Mouse (Mus musculus) MEL (cell line): ENCODE measurements around the gene Gm42674. TPM values are rescaled to one million over a fixed set of nuclear protein-coding genes. Genes with fewer than 3 reads are reported as not detected.

ENCODE experiments used
- DNase-seq: peaks from one replicate; pipeline ENCODE4 v3.0.0; 2011; ENCODE audit warnings: low read depth, low spot score
- H3K27ac ChIP-seq: 2 replicates; pipeline ENCODE4 v1.5.1; 2012; ENCODE audit warnings: low read depth, mild to moderate bottlenecking, control low read depth, low read length, moderate library complexity; ENCODE audit not compliant: control insufficient read depth
- H3K27me3 ChIP-seq, 2 experiments: fragments of 150-350 bp in 1 of 2; sonication (generic) in 1 of 2; 2 replicates each; pipeline ENCODE4 v1.6.1; 2012; ENCODE audit warnings: low read length in 2 of 2, mild to moderate bottlenecking in 2 of 2, improper control_type of control experiment in 1 of 2, moderate library complexity in 1 of 2; ENCODE audit not compliant: insufficient read depth in 2 of 2, control insufficient read depth in 1 of 2
- H3K36me3 ChIP-seq, 2 experiments: 2 replicates each; pipeline ENCODE4 v1.6.1; 2012 to 2014; ENCODE audit warnings: low read length in 2 of 2, improper control_type of control experiment in 1 of 2, inconsistent platforms in 1 of 2, mild to moderate bottlenecking in 1 of 2; ENCODE audit not compliant: insufficient read depth in 2 of 2, control insufficient read depth in 1 of 2
- H3K4me1 ChIP-seq, 2 experiments: fragments of 150-350 bp in 1 of 2; sonication (generic) in 1 of 2; 2 replicates each; pipeline ENCODE4 v1.6.1; 2012; ENCODE audit warnings: low read length in 2 of 2, improper control_type of control experiment in 1 of 2, mild to moderate bottlenecking in 1 of 2; ENCODE audit not compliant: insufficient read depth in 2 of 2, control insufficient read depth in 1 of 2
- H3K4me3 ChIP-seq, 2 experiments: fragments of 150-350 bp in 1 of 2; sonication (generic) in 1 of 2; 2 replicates each; pipeline ENCODE4 v1.5.1; 2012; ENCODE audit warnings: low read depth in 2 of 2, low read length in 2 of 2, mild to moderate bottlenecking in 2 of 2, moderate library complexity in 2 of 2, control low read depth in 1 of 2, improper control_type of control experiment in 1 of 2; ENCODE audit not compliant: control insufficient read depth in 1 of 2, insufficient read depth in 1 of 2
- H3K79me2 ChIP-seq: 2 replicates; pipeline ENCODE4 v1.6.1; 2012; ENCODE audit warnings: mild to moderate bottlenecking, low read length, moderate library complexity; ENCODE audit not compliant: control insufficient read depth, poor library complexity, insufficient read depth
- H3K9ac ChIP-seq: 2 replicates; pipeline ENCODE4 v1.6.1; 2012; ENCODE audit warnings: low read depth, mild to moderate bottlenecking, control low read depth, low read length, moderate library complexity; ENCODE audit not compliant: control insufficient read depth, poor library complexity, severe bottlenecking
- H3K9me3 ChIP-seq: fragments of 150-350 bp; sonication (generic); replicated peaks from 2 replicates; pipeline ENCODE4 v1.6.1; 2012; ENCODE audit warnings: mild to moderate bottlenecking, low read length, improper control_type of control experiment, moderate library complexity; ENCODE audit not compliant: insufficient read depth
- BHLHE40 ChIP-seq: IDR thresholded peaks from 2 replicates; pipeline ENCODE4 v1.6.1; 2012; ENCODE audit warnings: low read depth, mild to moderate bottlenecking, inconsistent platforms, low read length, improper control_type of control experiment, borderline replicate concordance
- CHD1 ChIP-seq: IDR thresholded peaks from 2 replicates; pipeline ENCODE4 v1.6.1; 2012; ENCODE audit warnings: low read depth, mild to moderate bottlenecking, inconsistent platforms, low read length, improper control_type of control experiment
- CHD2 ChIP-seq: IDR thresholded peaks from 2 replicates; pipeline ENCODE4 v1.6.1; 2011; ENCODE audit warnings: low read length, improper control_type of control experiment
- CTCF ChIP-seq, 3 experiments: IDR thresholded peaks in 2 of 3; conservative IDR thresholded peaks in 1 of 3; 2 replicates each; pipeline ENCODE4 v1.5.1; 2011 to 2012; ENCODE audit warnings: low read length in 3 of 3, low read depth in 2 of 3, mild to moderate bottlenecking in 2 of 3, improper control_type of control experiment in 1 of 3, inconsistent platforms in 1 of 3, mixed read lengths in 1 of 3, moderate library complexity in 1 of 3; ENCODE audit not compliant: control insufficient read depth in 1 of 3, insufficient read depth in 1 of 3, poor library complexity in 1 of 3, severe bottlenecking in 1 of 3
- E2F4 ChIP-seq: IDR thresholded peaks from 2 replicates; pipeline ENCODE4 v1.6.1; 2011; ENCODE audit warnings: low read depth, low read length, improper control_type of control experiment, borderline replicate concordance
- ELF1 ChIP-seq: IDR thresholded peaks from 2 replicates; pipeline ENCODE4 v1.6.1; 2014; ENCODE audit warnings: low read depth, mild to moderate bottlenecking, inconsistent platforms, low read length, improper control_type of control experiment, moderate library complexity
- EP300 ChIP-seq, 2 experiments: IDR thresholded peaks; 2 replicates each; pipeline ENCODE4 v1.6.1; 2011; ENCODE audit warnings: improper control_type of control experiment in 2 of 2, low read length in 2 of 2, low read depth in 1 of 2, mild to moderate bottlenecking in 1 of 2
- ETS1 ChIP-seq: IDR thresholded peaks from 2 replicates; pipeline ENCODE4 v1.6.1; 2012; ENCODE audit warnings: low read depth, mild to moderate bottlenecking, inconsistent platforms, low read length, improper control_type of control experiment, moderate library complexity
- GABPA ChIP-seq: IDR thresholded peaks from 2 replicates; pipeline ENCODE4 v1.6.1; 2012; ENCODE audit warnings: low read depth, mild to moderate bottlenecking, inconsistent platforms, low read length, improper control_type of control experiment, moderate library complexity
- GATA1 ChIP-seq: IDR thresholded peaks from 2 replicates; pipeline ENCODE4 v1.6.1; 2011; ENCODE audit warnings: low read depth, low read length, improper control_type of control experiment
- JUND ChIP-seq: IDR thresholded peaks from 2 replicates; pipeline ENCODE4 v1.6.1; 2011; ENCODE audit warnings: low read depth, mild to moderate bottlenecking, improper control_type of control experiment, low read length
- MAX ChIP-seq: IDR thresholded peaks from 2 replicates; pipeline ENCODE4 v1.6.1; 2011; ENCODE audit warnings: low read length, improper control_type of control experiment
- MAZ ChIP-seq: IDR thresholded peaks from 2 replicates; pipeline ENCODE4 v1.6.1; 2012; ENCODE audit warnings: low read depth, mild to moderate bottlenecking, inconsistent platforms, low read length, improper control_type of control experiment
- MEF2A ChIP-seq: IDR thresholded peaks from 2 replicates; pipeline ENCODE4 v1.6.1; 2014; ENCODE audit warnings: low read depth, mild to moderate bottlenecking, inconsistent platforms, low read length, improper control_type of control experiment; ENCODE audit not compliant: poor library complexity, insufficient replicate concordance, severe bottlenecking; ENCODE audit errors: extremely low read depth
- MXI1 ChIP-seq: IDR thresholded peaks from 2 replicates; pipeline ENCODE4 v1.6.1; 2011; ENCODE audit warnings: mild to moderate bottlenecking, low read depth, low read length, improper control_type of control experiment
- NELFE ChIP-seq: IDR thresholded peaks from 2 replicates; pipeline ENCODE4 v1.6.1; 2011; ENCODE audit warnings: low read depth, low read length, improper control_type of control experiment
- NRF1 ChIP-seq: IDR thresholded peaks from 2 replicates; pipeline ENCODE4 v1.6.1; 2014; ENCODE audit warnings: low read depth, mild to moderate bottlenecking, inconsistent platforms, low read length, improper control_type of control experiment, moderate library complexity; ENCODE audit not compliant: poor library complexity, insufficient read depth, severe bottlenecking
- POLR2A ChIP-seq, 2 experiments: IDR thresholded peaks; 2 replicates each; pipeline ENCODE4 v1.6.1; 2011 to 2012; ENCODE audit warnings: low read length in 2 of 2, mild to moderate bottlenecking in 2 of 2, control low read depth in 1 of 2, improper control_type of control experiment in 1 of 2, low read depth in 1 of 2, moderate library complexity in 1 of 2; ENCODE audit not compliant: control insufficient read depth in 1 of 2, insufficient read depth in 1 of 2, poor library complexity in 1 of 2
- POLR2AphosphoS2 ChIP-seq: IDR thresholded peaks from 2 replicates; pipeline ENCODE4 v1.6.1; 2011; ENCODE audit warnings: low read length, improper control_type of control experiment
- POLR2AphosphoS5 ChIP-seq: IDR thresholded peaks from 2 replicates; pipeline ENCODE4 v1.6.1; 2012; ENCODE audit warnings: low read depth, borderline replicate concordance, mild to moderate bottlenecking, inconsistent platforms, low read length, moderate library complexity, mixed read lengths
- RCOR1 ChIP-seq: IDR thresholded peaks from 2 replicates; pipeline ENCODE4 v1.6.1; 2012; ENCODE audit warnings: low read depth, mild to moderate bottlenecking, inconsistent platforms, low read length, improper control_type of control experiment
- SIN3A ChIP-seq: IDR thresholded peaks from 2 replicates; pipeline ENCODE4 v1.6.1; 2012; ENCODE audit warnings: low read length, improper control_type of control experiment, inconsistent platforms
- SMC3 ChIP-seq: IDR thresholded peaks from 2 replicates; pipeline ENCODE4 v1.6.1; 2011; ENCODE audit warnings: low read depth, low read length, improper control_type of control experiment
- TBP ChIP-seq: IDR thresholded peaks from 2 replicates; pipeline ENCODE4 v1.8.0; 2011; ENCODE audit warnings: low read depth, low read length, improper control_type of control experiment
- USF1 ChIP-seq: IDR thresholded peaks from 2 replicates; pipeline ENCODE4 v1.6.1; 2014; ENCODE audit warnings: low read depth, mild to moderate bottlenecking, inconsistent platforms, low read length, improper control_type of control experiment, moderate library complexity
- USF2 ChIP-seq, 2 experiments: IDR thresholded peaks; 2 replicates each; pipeline ENCODE4 v1.6.1; 2011 to 2012; ENCODE audit warnings: improper control_type of control experiment in 2 of 2, low read length in 2 of 2, borderline replicate concordance in 1 of 2, inconsistent platforms in 1 of 2, low read depth in 1 of 2, mild to moderate bottlenecking in 1 of 2; ENCODE audit not compliant: insufficient read depth in 1 of 2
- ZC3H11A ChIP-seq: IDR thresholded peaks from 2 replicates; pipeline ENCODE4 v1.6.1; 2012; ENCODE audit warnings: low read depth, mild to moderate bottlenecking, inconsistent platforms, low read length, improper control_type of control experiment
- ZKSCAN1 ChIP-seq: IDR thresholded peaks from 2 replicates; pipeline ENCODE4 v1.6.1; 2012; ENCODE audit warnings: low read depth, mild to moderate bottlenecking, inconsistent platforms, low read length, improper control_type of control experiment, moderate library complexity
- ZMIZ1 ChIP-seq: IDR thresholded peaks from 2 replicates; pipeline ENCODE4 v1.6.1; 2012; ENCODE audit warnings: low read depth, mild to moderate bottlenecking, inconsistent platforms, low read length, improper control_type of control experiment, moderate library complexity
- polyA plus RNA-seq, 2 experiments: library from polyadenylated mRNA; stranded (reverse) in 1 of 2; unstranded in 1 of 2; fragments of >175 nt in 1 of 2; fragments of >200 nt in 1 of 2; gene quantifications; 2 replicates each; pipeline versions ENCODE4 v1.2.1 to v1.2.4; 2012; ENCODE audit warnings: low replicate concordance in 2 of 2, low read depth in 1 of 2; ENCODE audit not compliant: insufficient read length in 2 of 2, insufficient read depth in 1 of 2, missing spikeins in 1 of 2
- total RNA-seq: library from RNA; depleted of rRNA; stranded (reverse); fragments of 300-350 nt; gene quantifications from 2 replicates; pipeline ENCODE4 v1.2.3, GENCODE M21; 2012

The Gm42674 gene
- total and polyA plus RNA-seq, 3 experiments, result not detected

DNA sequence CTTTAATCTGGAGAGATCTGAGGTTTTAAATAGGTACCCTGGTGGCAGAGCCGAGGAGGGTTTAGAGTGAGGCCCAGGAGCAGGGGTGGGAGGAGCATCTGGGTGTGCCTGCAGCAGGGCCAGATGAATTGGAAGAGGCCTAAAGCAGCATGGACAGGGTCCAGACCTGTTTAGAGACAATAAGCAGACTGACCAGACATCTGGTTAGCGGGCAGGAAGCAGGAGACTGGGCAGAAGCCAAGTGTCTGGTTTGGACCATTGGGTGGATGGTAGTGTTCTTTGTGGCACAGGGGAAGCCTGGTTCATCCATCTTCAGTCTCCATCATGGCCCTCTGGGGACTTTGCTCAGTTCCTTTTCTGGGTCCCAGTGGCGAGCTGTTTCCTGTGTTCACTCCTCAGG, 17.8 kb upstream of the Gm42674 start:
- TF ChIP-seq TBP (no peak), ZMIZ1 (no peak), USF1 (no peak), EP300 (IDR thresholded peaks at IDR 0.05; ENCODE audit: low read depth in 1 of 2, low read length in 2 of 2) (no peak), USF2 (IDR thresholded peaks at IDR 0.05; ENCODE audit: borderline replicate concordance in 1 of 2, insufficient read depth in 1 of 2, low read depth in 1 of 2, low read length in 2 of 2) (no peak), RCOR1 (no peak), POLR2AphosphoS5 (no peak), CHD2 (no peak), NELFE (no peak), POLR2AphosphoS2 (no peak), E2F4 (no peak), GABPA (no peak)
- TF ChIP-seq, all 39 proteins: peak for 0
- no peak overlapping the region for H3K9ac ChIP-seq
- H3K36me3 ChIP-seq, result peaks cover 0 to 9% of the 10 kb centered on the region in 2 experiments; a peak in 2 of 4 replicates
- peaks cover 0 to 28% of the 10 kb centered on the region in 2 experiments; a peak in 2 of 4 replicates for H3K4me1 ChIP-seq
- no peaks in the 10 kb centered on the region for H3K9me3 ChIP-seq
- no peak for DNase-seq
- peaks cover 5 to 9% of the 10 kb centered on the region in 2 experiments; a peak in 3 of 4 replicates for H3K27me3 ChIP-seq
- no peak overlapping the region for H3K27ac ChIP-seq
- no peaks in the 10 kb centered on the region for H3K79me2 ChIP-seq
- H3K4me3 ChIP-seq, result no peak overlapping the region

GRCm38 (mm10) chr3:90585595-90585994, 16.1 kb upstream of the Gm42674 start:
- H3K9me3 ChIP-seq, result no peaks in the 10 kb centered on the region
- H3K9ac ChIP-seq, result no peak overlapping the region
- no peak overlapping the region for H3K4me3 ChIP-seq
- no peaks in the 10 kb centered on the region for H3K27me3 ChIP-seq
- peak; percentile 88 for DNase-seq
- peaks cover 0 to 28% of the 10 kb centered on the region in 2 experiments; a peak in 2 of 4 replicates for H3K4me1 ChIP-seq
- no peak overlapping the region for H3K27ac ChIP-seq
- peaks cover 0 to 9% of the 10 kb centered on the region in 2 experiments; a peak in 2 of 4 replicates for H3K36me3 ChIP-seq
- H3K79me2 ChIP-seq, result no peaks in the 10 kb centered on the region
- TF ChIP-seq SMC3 (peak; percentile 98), ZKSCAN1 (no peak), E2F4 (no peak), ETS1 (no peak), USF2 (IDR thresholded peaks at IDR 0.05; ENCODE audit: borderline replicate concordance in 1 of 2, insufficient read depth in 1 of 2, low read depth in 1 of 2, low read length in 2 of 2) (no peak), POLR2A (IDR thresholded peaks at IDR 0.05; ENCODE audit: control insufficient read depth in 1 of 2, insufficient read depth in 1 of 2, low read depth in 1 of 2, low read length in 2 of 2, poor library complexity in 1 of 2) (no peak), EP300 (IDR thresholded peaks at IDR 0.05; ENCODE audit: low read depth in 1 of 2, low read length in 2 of 2) (peak in 1 of 2 experiments; percentile 10; a peak in 1 of 4 replicates), CHD2 (no peak), POLR2AphosphoS2 (no peak), NRF1 (no peak), CTCF (IDR thresholded peaks at IDR 0.05 in 2 of 3, conservative IDR thresholded peaks at IDR 0.05 in 1 of 3; ENCODE audit: control insufficient read depth in 1 of 3, insufficient read depth in 1 of 3, low read depth in 2 of 3, low read length in 3 of 3, poor library complexity in 1 of 3, severe bottlenecking in 1 of 3) (peak; percentile 89 to 98 (median 97)), MEF2A (no peak), GATA1 (no peak), CHD1 (no peak), POLR2AphosphoS5 (no peak), SIN3A (peak; percentile 45; the same call in 1 of the 2 replicates), MXI1 (no peak), ZC3H11A (peak; percentile 85), GABPA (no peak), JUND (peak; percentile 68; the same call in 1 of the 2 replicates), NELFE (no peak), MAX (no peak), ELF1 (no peak), USF1 (no peak), ZMIZ1 (no peak), BHLHE40 (0 out of 2 replicates have a peak, but pooled peaks have one; percentile 13), MAZ (0 out of 2 replicates have a peak, but pooled peaks have one; percentile 74)
